Comparison of ENCODE assay signal across 10 mouse cellular contexts in genomic region chr4:136876971-136877370, GRCm38 (mm10). TPM values are rescaled to one million over a fixed set of nuclear protein-coding genes. Genes with fewer than 3 reads are reported as not detected.
A peak's percentile ranks its signal among the peaks of the same experiment; 100 is the strongest.
DNase-seq lines count a peak whose midpoint lies in the region; ATAC-seq and TF ChIP-seq lines count a peak whose summit lies in the region.
"Had no signal": no experiment of that assay in that cellular context is flagged by ENCODE, and none has a peak within 500 bp of the region (broad histone marks: within the 10 kb centered on the region; RNA-seq: fewer than 3 reads in every experiment).

No protein-coding gene starts in this region.

- H3K4me1 ChIP-seq in intestine, embryonic 14.5 days (replicated peaks; ENCODE audit: control insufficient read depth, insufficient read depth, low read length): no peaks in the 10 kb centered on the region
- no peaks in the 10 kb centered on the region for H3K4me1 ChIP-seq in heart, embryonic 11.5 days (ENCODE audit: control insufficient read depth, insufficient read depth, low read length)
- H3K4me1 ChIP-seq: embryonic facial prominence, embryonic 13.5 days; liver, embryonic 15.5 days had no signal

- DNase-seq in left cerebral cortex, adult 2 months (ENCODE audit: extremely low spot score in 1 of 2, low spot score in 2 of 2): peak; percentile 35 to 66
- DNase-seq in left cerebral cortex, adult 8-10 months (ENCODE audit: low spot score in 2 of 2): no peak
- peak; percentile 68 for DNase-seq in ZHBTc4 (ENCODE audit: low read depth, low spot score)
- DNase-seq in embryo, embryonic 10.5 days (ENCODE audit: low spot score): peak; percentile 72
- peak; percentile 82 for DNase-seq in intestine, embryonic 14.5 days (ENCODE audit: low spot score)
- peak; percentile 35 for DNase-seq in lung, postnatal 14 days
- peak; percentile 10 for DNase-seq in splenic B cell, adult 2 months (ENCODE audit: low read depth, low spot score)

- TF ChIP-seq CTCF in left cerebral cortex, adult 2 months (IDR thresholded peaks at IDR 0.05): peak; percentile 66

- no peak overlapping the region for H3K4me3 ChIP-seq in left cerebral cortex, adult 2 months
- H3K4me3 ChIP-seq in intestine, embryonic 14.5 days (ENCODE audit: low read depth, low read length): no peak overlapping the region
- no peak overlapping the region for H3K4me3 ChIP-seq in heart, embryonic 11.5 days (ENCODE audit: low read depth, low read length)
- H3K4me3 ChIP-seq: embryonic facial prominence, embryonic 13.5 days; liver, embryonic 15.5 days had no signal

- no peaks in the 10 kb centered on the region for H3K27me3 ChIP-seq in intestine, embryonic 14.5 days (replicated peaks; ENCODE audit: control insufficient read depth, insufficient read depth, low read length)
- H3K27me3 ChIP-seq in splenic B cell, adult 2 months (ENCODE audit: control insufficient read depth, insufficient read depth, low read length, poor library complexity, severe bottlenecking): no peaks in the 10 kb centered on the region
- H3K27me3 ChIP-seq in heart, embryonic 11.5 days (ENCODE audit: control insufficient read depth, insufficient read depth, low read length): peaks cover 18% of the 10 kb centered on the region
- H3K27me3 ChIP-seq: embryonic facial prominence, embryonic 13.5 days; liver, embryonic 15.5 days had no signal

- WGBS in intestine, embryonic 14.5 days: 16% methylated on average over 7 of the region's 7 CpGs
- WGBS in heart, embryonic 11.5 days (ENCODE audit: insufficient replicate concordance): 20% methylated on average over 7 of the region's 7 CpGs

- no peak overlapping the region for H3K9ac ChIP-seq in intestine, embryonic 14.5 days (ENCODE audit: low read length)
- H3K9ac ChIP-seq in heart, embryonic 11.5 days (ENCODE audit: low read depth, low read length): no peak overlapping the region
- H3K9ac ChIP-seq: embryonic facial prominence, embryonic 13.5 days; liver, embryonic 15.5 days had no signal

- H3K4me2 ChIP-seq in intestine, embryonic 14.5 days (ENCODE audit: low read length): no peak overlapping the region
- H3K4me2 ChIP-seq in heart, embryonic 11.5 days: no peak overlapping the region
- H3K4me2 ChIP-seq: embryonic facial prominence, embryonic 13.5 days; liver, embryonic 15.5 days had no signal

- no peak for ATAC-seq in intestine, embryonic 14.5 days (replicated peaks; ENCODE audit: low FRiP score, low TSS enrichment, low read depth)
- no peak for ATAC-seq in heart, embryonic 11.5 days (replicated peaks; ENCODE audit: insufficient number of reproducible peaks, low FRiP score, low TSS enrichment)

- H3K9me3 ChIP-seq in intestine, embryonic 14.5 days (ENCODE audit: control insufficient read depth, low read length): no peaks in the 10 kb centered on the region
- H3K9me3 ChIP-seq in heart, embryonic 11.5 days (replicated peaks; ENCODE audit: control insufficient read depth, low read length): no peaks in the 10 kb centered on the region
- H3K9me3 ChIP-seq: embryonic facial prominence, embryonic 13.5 days; liver, embryonic 15.5 days had no signal

- intact Hi-C loops in left cerebral cortex, adult 2 months (cut with DNase I): loop anchor here (1.0 to 2.0 kb wide), 2 partner anchors 198 to 225 kb away; no protein-coding TSS in a partner anchor

- no peak overlapping the region for H3K27ac ChIP-seq in left cerebral cortex, adult 2 months
- no peak overlapping the region for H3K27ac ChIP-seq in intestine, embryonic 14.5 days (ENCODE audit: low read depth)
- H3K27ac ChIP-seq in heart, embryonic 11.5 days (ENCODE audit: low read depth, low read length): no peak overlapping the region
- H3K27ac ChIP-seq: embryonic facial prominence, embryonic 13.5 days; liver, embryonic 15.5 days had no signal

- H3K36me3 ChIP-seq in intestine, embryonic 14.5 days (ENCODE audit: control insufficient read depth, insufficient read depth, low read length): no peaks in the 10 kb centered on the region
- H3K36me3 ChIP-seq in splenic B cell, adult 2 months (ENCODE audit: control insufficient read depth, insufficient read depth, low read length, poor library complexity, severe bottlenecking): no peaks in the 10 kb centered on the region
- H3K36me3 ChIP-seq in heart, embryonic 11.5 days (ENCODE audit: control insufficient read depth, insufficient read depth, low read length): no peaks in the 10 kb centered on the region
- H3K36me3 ChIP-seq: embryonic facial prominence, embryonic 13.5 days; liver, embryonic 15.5 days had no signal

RNA-seq across cellular contexts. Expression of gene C1qb, which starts 9.0 kb away (rescaled TPM):
- 10 to 100 TPM; 57.5 to 60.3 TPM for total RNA-seq in left cerebral cortex, adult 2 months (2021)
- 100 to 1,000 TPM in 2 of 4 experiments, 10 to 100 TPM in 2; 51.2 to 165 (median 86.4) TPM for total RNA-seq in left cerebral cortex, adult 8-10 months (2022)
- polyA plus RNA-seq in intestine, embryonic 14.5 days (2014; fragmentation: Nextera tagmentation; extraction: Ambion mirVana): 62.3 and 62.8 TPM in 2 replicates
- polyA plus RNA-seq in heart, embryonic 11.5 days (2014; fragmentation: Nextera tagmentation; extraction: Ambion mirVana): 14.8 and 17.0 TPM in 2 replicates

RNA-seq across cellular contexts. Expression of gene C1qc, which starts 15.9 kb away (rescaled TPM):
- 10 to 100 TPM; 41.2 to 45.1 TPM for total RNA-seq in left cerebral cortex, adult 2 months (2021)
- total RNA-seq in left cerebral cortex, adult 8-10 months (2022): 100 to 1,000 TPM in 1 of 4 experiments, 10 to 100 TPM in 3; 32.7 to 131 (median 67.3) TPM
- 27.5 and 32.3 TPM in 2 replicates for polyA plus RNA-seq in intestine, embryonic 14.5 days (2014; fragmentation: Nextera tagmentation; extraction: Ambion mirVana)
- 7.1 and 7.4 TPM in 2 replicates for polyA plus RNA-seq in heart, embryonic 11.5 days (2014; fragmentation: Nextera tagmentation; extraction: Ambion mirVana)

RNA-seq across cellular contexts. Expression of gene C1qa, which starts 21.6 kb away (rescaled TPM):
- 10 to 100 TPM; 44.5 to 48.3 TPM for total RNA-seq in left cerebral cortex, adult 2 months (2021)
- 100 to 1,000 TPM in 2 of 4 experiments, 10 to 100 TPM in 2; 39.2 to 176 (median 85.0) TPM for total RNA-seq in left cerebral cortex, adult 8-10 months (2022)
- polyA plus RNA-seq in intestine, embryonic 14.5 days (2014; fragmentation: Nextera tagmentation; extraction: Ambion mirVana): 34.2 and 34.6 TPM in 2 replicates
- 8.1 and 8.8 TPM in 2 replicates for polyA plus RNA-seq in heart, embryonic 11.5 days (2014; fragmentation: Nextera tagmentation; extraction: Ambion mirVana)

RNA-seq across cellular contexts. Expression of gene Ephb2, which starts 41.2 kb away (rescaled TPM):
- 10 to 100 TPM; 17.0 to 18.3 TPM for total RNA-seq in left cerebral cortex, adult 2 months (2021)
- 10 to 100 TPM; 13.2 to 15.0 (median 14.0) TPM for total RNA-seq in left cerebral cortex, adult 8-10 months (2022)
- 8.8 and 11.4 TPM in 2 replicates for polyA plus RNA-seq in intestine, embryonic 14.5 days (2014; fragmentation: Nextera tagmentation; extraction: Ambion mirVana)
- polyA plus RNA-seq in heart, embryonic 11.5 days (2014; fragmentation: Nextera tagmentation; extraction: Ambion mirVana): 2.5 and 2.7 TPM in 2 replicates

Comparison
In these comparisons a context has a peak if more than half of its experiments do, and no peak if none do; other contexts are left out.
1. DNase-seq: peak in left cerebral cortex, adult 2 months (2 of 2), ZHBTc4 (single experiment), embryo, embryonic 10.5 days (single experiment), intestine, embryonic 14.5 days (single experiment), lung, postnatal 14 days (single experiment) and splenic B cell, adult 2 months (single experiment); none in left cerebral cortex, adult 8-10 months (0 of 2).